Mouse (Mus musculus): ENCODE measurements around the gene Cabp1. TPM values are rescaled to one million over a fixed set of nuclear protein-coding genes. Genes with fewer than 3 reads are reported as not detected.

The Cabp1 gene
- polyA plus RNA-seq, 1 experiment from 2014 or later: 23.1 TPM

DNA sequence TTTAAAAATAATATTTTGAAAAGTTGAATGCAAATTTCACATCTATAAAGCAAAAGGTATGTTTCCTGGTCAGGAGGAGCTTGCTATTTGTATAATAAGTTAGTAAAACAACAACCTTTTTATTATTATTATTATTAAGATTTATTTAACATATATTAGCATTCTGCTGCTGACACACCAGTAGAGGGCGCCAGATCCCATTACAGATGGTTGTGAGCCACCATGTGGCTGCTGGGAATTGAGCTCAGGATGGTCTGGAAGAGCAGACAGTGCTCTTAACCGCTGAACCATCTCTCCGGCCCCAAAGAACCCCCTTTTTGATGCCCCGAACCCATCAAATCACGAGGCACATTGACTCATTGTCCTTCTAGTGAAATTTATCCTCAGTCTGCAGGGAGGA is 13.1 kb upstream of the Cabp1 start:
- Histone ChIP-seq H3K9ac (replicated peaks) (no peak overlapping the region), H3K4me1 (peaks cover 25% of the 10 kb centered on the region), H3K4me3 (replicated peaks) (no peak overlapping the region), H3K27ac (replicated peaks) (no peak overlapping the region), H3K4me2 (no peak overlapping the region), H3K36me3 (no peaks in the 10 kb centered on the region), H3K27me3 (replicated peaks) (no peaks in the 10 kb centered on the region), H3K9me3 (replicated peaks) (no peaks in the 10 kb centered on the region)
- 51% methylated on average over 5 of the region's 5 CpGs for WGBS
- ATAC-seq (ENCODE audit: low FRiP score): no peak

DNA sequence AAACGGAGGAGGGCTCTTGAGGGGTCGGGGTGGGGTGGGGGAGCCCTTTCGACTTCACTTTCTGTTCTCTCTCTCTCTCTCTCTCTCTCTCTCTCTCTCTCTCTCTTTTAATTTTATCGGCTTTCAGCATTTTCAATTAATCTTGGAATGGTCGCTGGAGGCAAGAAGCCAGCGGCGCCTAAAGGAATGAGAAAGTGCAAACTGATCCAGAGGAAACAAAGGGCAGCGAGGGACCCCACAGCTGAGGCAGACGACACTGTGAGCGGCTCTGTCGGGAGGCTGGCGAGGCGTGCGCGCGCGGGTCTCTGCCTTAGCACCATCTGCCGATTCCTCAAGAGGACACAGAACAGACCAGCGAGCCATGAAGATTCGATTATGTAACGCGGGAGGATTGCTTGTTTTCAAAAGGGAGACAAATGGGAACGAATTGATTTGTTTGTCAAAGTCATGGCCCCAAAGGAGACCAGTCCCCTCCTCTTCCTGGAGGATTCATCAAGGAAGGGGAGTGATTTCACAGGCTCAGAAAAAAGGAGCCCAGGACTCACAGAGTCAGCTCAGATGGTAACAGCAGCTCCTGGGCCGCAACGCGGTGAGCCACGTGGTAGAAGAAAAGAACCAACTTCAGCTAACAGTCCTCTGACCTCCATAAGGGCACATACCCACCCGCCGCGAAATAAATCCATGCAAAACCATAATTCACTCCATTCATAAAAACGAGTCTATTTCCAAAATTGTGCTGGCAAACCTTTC is 10.6 kb upstream of the Cabp1 start:
- Histone ChIP-seq H3K9me3 (replicated peaks) (no peaks in the 10 kb centered on the region), H3K36me3 (no peaks in the 10 kb centered on the region), H3K27ac (replicated peaks) (peak overlapping the region; percentile 77), H3K4me2 (peak overlapping the region; percentile 58), H3K4me3 (replicated peaks) (peak overlapping the region; percentile 31), H3K9ac (replicated peaks) (peak overlapping the region; percentile 30), H3K27me3 (replicated peaks) (no peaks in the 10 kb centered on the region), H3K4me1 (peaks cover 25% of the 10 kb centered on the region)
- ATAC-seq (ENCODE audit: low FRiP score): peak; percentile 80; the same call in 1 of the 2 replicates
- 2% methylated on average over 31 of the region's 31 CpGs for WGBS

DNA sequence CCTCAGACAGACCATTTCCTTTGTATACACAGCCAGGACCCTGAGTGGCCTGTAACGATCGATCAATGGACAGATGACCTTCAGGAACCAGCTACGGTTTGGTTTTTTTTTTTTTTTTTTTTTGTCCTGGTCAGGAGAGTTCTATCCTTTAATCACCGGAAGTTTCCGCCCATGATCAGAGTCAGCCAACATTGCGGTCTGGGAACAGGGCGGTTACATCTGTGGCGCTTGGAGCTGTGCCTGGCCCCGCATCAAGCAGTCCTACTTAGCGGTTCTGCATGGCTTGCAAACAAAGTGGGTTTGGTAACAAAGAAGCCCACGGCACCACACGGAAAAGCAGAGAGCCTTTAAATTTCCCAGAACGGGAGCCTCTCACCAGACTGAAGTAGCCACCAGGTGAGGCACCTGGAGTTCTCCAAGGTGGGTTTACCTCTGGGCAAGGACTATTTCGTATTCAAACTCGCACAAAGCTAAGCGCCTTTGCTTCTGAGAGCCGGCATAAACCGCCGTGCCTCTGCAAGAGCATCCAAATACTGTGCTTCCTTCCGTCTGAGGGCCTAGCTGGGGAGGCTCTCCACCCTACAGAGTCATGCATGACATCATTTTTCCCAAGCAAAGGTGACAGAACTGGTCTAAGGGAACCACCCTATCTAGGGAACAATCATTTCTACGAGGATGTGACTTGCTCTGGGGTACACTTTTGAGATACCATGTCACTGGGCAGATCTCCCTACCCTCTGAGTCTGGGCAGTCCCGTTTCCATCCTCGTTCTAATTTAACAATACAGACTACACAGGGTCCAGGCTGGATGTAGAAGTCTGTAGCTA is 9.8 kb upstream of the Cabp1 start:
- peak overlapping the region; percentile 31 for H3K4me3 ChIP-seq (replicated peaks)
- peak overlapping the region; percentile 58 for H3K4me2 ChIP-seq
- peak; percentile 60 for ATAC-seq (ENCODE audit: low FRiP score)
- WGBS: 9% methylated on average over 23 of the region's 23 CpGs
- H3K36me3 ChIP-seq: no peaks in the 10 kb centered on the region
- peak overlapping the region; percentile 30 for H3K9ac ChIP-seq (replicated peaks)
- H3K27ac ChIP-seq (replicated peaks): peak overlapping the region; percentile 77
- no peaks in the 10 kb centered on the region for H3K27me3 ChIP-seq (replicated peaks)
- H3K4me1 ChIP-seq: peaks cover 25% of the 10 kb centered on the region
- H3K9me3 ChIP-seq (replicated peaks): no peaks in the 10 kb centered on the region

DNA sequence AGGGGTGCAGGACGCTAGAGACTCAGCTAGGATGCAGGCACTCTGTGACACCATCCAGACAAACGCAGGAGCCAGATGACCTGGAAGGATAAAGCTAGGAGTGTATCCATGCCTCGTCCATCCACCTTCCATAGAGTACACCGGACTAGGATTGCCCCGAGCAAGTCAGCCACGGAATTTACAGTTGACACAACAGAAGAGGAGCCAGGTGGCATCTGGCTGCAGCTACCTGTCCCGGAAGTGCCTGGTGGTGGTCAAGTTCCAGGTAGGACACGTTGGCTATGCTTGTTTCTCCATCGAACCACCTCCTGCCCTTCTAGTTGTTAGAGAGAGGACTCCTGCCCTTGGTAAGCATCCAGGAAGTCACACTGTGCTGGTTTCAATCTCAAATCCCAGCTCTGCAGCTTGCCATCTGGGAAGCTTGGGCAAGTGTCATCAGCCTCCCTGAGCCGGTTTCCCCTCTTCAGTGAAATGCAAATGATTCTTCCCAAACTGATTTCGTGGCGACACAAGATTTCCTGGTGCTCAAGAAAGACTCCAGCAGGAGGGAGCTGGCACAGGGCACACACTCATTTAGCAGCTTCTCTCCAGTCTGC is 543 bp upstream of the Cabp1 start:
- Histone ChIP-seq H3K4me3 (replicated peaks) (peak overlapping the region; percentile 68), H3K27ac (replicated peaks) (peak overlapping the region; percentile 81), H3K36me3 (no peaks in the 10 kb centered on the region), H3K9me3 (replicated peaks) (no peaks in the 10 kb centered on the region), H3K4me2 (peak overlapping the region; percentile 99), H3K27me3 (replicated peaks) (peaks cover 4% of the 10 kb centered on the region; the same call in 1 of the 2 replicates), H3K4me1 (peaks cover 41% of the 10 kb centered on the region), H3K9ac (replicated peaks) (peak overlapping the region; percentile 82)
- ATAC-seq (ENCODE audit: low FRiP score): peak; percentile 29; the same call in 1 of the 2 replicates
- WGBS: 4% methylated on average over 12 of the region's 12 CpGs

DNA sequence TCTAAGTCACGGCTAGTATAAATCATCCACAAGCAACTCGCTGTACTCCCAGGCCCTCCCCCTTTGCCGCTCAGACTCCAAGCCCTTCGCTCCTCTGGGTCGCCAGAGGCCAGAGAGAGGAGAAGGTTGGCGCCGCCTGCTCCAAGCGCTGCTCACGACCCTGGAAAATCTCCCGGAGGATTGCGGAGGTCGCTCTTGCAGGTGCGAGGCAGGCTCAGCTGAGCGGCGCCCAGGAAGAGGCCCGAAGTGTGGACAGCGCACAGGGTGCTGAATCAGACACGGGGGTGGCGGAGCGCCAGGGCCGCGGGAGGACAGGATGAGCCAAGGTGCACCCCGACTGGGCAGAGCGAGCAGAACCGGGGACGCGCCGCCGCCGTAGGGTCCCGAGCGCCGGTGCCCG is 955 bp downstream of the Cabp1 start:
- Histone ChIP-seq H3K36me3 (no peaks in the 10 kb centered on the region), H3K27me3 (replicated peaks) (peaks cover 5% of the 10 kb centered on the region; the same call in 1 of the 2 replicates), H3K27ac (replicated peaks) (peak overlapping the region; percentile 81), H3K9ac (replicated peaks) (peak overlapping the region; percentile 82), H3K4me3 (replicated peaks) (peak overlapping the region; percentile 68), H3K9me3 (replicated peaks) (no peaks in the 10 kb centered on the region), H3K4me1 (peaks cover 46% of the 10 kb centered on the region), H3K4me2 (peak overlapping the region; percentile 99)
- under 1% methylated on average over 34 of the region's 34 CpGs for WGBS
- 0 out of 2 replicates have a peak, but pooled peaks have one; percentile 7 for ATAC-seq (ENCODE audit: low FRiP score)

DNA sequence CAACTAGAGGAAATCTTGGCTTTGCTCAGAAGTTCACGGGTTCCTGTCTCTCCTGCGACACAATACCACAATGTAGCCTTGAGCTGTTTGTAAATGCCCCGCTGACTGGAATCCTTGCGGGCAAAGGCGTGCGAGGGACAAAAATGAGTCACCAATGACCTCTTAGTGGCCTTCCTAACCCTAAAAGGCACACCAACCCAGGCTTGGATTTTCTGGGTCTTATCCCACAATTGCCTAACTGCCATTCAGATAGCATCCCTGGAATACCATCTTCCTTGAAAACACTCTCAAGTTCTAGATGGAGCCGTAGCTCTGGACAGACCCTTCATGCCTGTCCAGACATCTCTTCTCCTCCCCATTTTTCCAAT is 1.4 kb downstream of the Cabp1 start:
- Histone ChIP-seq H3K9me3 (replicated peaks) (no peaks in the 10 kb centered on the region), H3K27me3 (replicated peaks) (peaks cover 5% of the 10 kb centered on the region; the same call in 1 of the 2 replicates), H3K4me1 (peaks cover 48% of the 10 kb centered on the region), H3K36me3 (no peaks in the 10 kb centered on the region), H3K9ac (replicated peaks) (peak overlapping the region; percentile 82), H3K4me2 (peak overlapping the region; percentile 99), H3K27ac (replicated peaks) (peak overlapping the region; percentile 81; the same call in 1 of the 2 replicates), H3K4me3 (replicated peaks) (peak overlapping the region; percentile 68)
- 9% methylated on average over 7 of the region's 7 CpGs for WGBS
- ATAC-seq (ENCODE audit: low FRiP score): no peak

DNA sequence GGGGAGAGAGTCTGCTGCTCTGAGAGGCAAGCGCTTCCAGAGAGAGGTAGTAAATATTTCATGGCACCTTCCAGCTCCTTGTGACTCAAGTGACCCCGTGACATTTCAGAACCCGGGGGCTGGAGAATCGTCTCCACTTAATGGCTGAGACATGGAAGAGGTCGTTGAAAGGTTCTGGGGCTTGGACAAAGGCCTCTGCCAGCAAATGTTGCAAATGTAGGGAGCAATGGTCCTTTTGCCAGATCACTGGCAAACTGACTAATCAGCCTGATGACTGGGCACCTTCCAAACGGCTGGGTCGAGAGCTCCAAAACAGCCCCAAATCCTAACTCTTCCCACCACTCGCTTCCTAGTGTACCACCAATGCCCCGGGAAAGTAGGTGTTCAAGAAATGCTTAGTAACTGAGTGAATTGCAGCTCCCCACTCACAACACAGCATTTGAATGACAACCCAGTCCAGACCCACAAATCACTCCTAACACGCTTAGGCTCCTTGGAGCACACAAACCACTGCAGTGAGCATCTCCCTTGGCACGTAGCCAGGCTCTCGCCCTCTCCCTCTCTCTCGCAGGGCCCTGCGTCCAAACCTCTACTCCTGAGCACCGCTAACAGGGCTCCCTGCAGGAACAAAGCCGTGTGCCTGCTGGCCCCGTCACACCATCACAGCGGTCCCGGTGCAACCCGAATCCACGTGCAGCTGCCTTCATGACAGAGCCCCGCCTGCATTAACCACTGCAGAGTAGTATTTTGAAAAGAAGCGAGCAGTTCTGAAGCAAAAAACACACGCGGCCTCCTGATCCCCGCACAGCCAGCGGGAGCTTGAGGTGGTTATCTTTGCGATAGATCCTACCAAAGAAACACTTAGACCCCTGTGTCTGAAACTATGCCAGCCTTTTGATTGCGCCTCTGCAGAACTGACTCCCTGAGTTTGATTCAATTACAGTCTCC is 2.0 kb downstream of the Cabp1 start:
- Histone ChIP-seq H3K4me2 (peak overlapping the region; percentile 99), H3K9me3 (replicated peaks) (no peaks in the 10 kb centered on the region), H3K27ac (replicated peaks) (peak overlapping the region; percentile 29; the same call in 1 of the 2 replicates), H3K27me3 (replicated peaks) (peaks cover 5% of the 10 kb centered on the region; the same call in 1 of the 2 replicates), H3K4me3 (replicated peaks) (peak overlapping the region; percentile 68), H3K36me3 (no peaks in the 10 kb centered on the region), H3K9ac (replicated peaks) (peak overlapping the region; percentile 82), H3K4me1 (peaks cover 55% of the 10 kb centered on the region)
- 3% methylated on average over 29 of the region's 29 CpGs for WGBS
- ATAC-seq (ENCODE audit: low FRiP score): no peak

DNA sequence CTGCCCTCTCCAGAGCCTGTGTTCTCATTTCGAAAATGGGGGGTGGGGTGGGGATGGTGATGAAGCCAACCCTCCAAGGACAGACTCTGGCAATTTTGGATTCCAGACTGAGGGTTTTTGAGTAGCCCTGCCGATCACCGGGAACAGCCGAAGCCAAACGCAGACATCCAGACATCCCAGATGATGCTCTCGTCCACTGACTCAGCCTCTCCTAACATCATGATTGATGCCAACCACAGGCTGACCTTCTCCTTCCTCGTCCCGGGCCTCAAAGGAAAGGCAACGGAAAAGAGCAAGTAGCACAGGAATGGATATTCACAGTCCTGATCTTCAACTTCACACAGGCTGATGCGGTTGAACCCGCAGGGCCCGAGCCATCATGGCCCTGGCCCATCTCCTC is 4.1 kb downstream of the Cabp1 start:
- ATAC-seq (ENCODE audit: low FRiP score): no peak
- WGBS: 77% methylated on average over 12 of the region's 12 CpGs
- Histone ChIP-seq H3K4me2 (peak overlapping the region; percentile 9; the same call in 1 of the 2 replicates), H3K4me3 (replicated peaks) (no peak overlapping the region), H3K9me3 (replicated peaks) (no peaks in the 10 kb centered on the region), H3K27ac (replicated peaks) (no peak overlapping the region), H3K27me3 (replicated peaks) (peaks cover 5% of the 10 kb centered on the region; the same call in 1 of the 2 replicates), H3K9ac (replicated peaks) (no peak overlapping the region), H3K36me3 (no peaks in the 10 kb centered on the region), H3K4me1 (peaks cover 75% of the 10 kb centered on the region)

DNA sequence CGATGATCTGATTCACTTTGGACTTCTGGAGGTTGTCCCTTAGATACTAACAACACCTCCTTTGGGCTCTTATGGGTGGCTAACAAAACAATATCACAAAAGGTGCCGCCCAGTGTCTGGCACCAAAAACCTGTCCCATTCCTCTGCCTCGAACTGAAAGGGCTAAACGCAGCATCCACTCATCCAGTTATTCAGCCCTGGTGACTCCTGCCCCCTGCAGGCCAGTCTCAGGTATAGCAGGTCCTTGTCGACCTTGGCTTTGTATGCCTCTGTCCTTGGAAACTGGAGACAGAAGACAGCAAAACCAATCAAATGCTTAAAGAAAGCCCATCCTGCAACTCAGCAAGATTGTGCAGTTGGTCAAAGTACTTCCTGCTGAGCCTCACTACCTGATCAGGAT is 5.4 kb downstream of the Cabp1 start:
- Histone ChIP-seq H3K9ac (replicated peaks) (no peak overlapping the region), H3K9me3 (replicated peaks) (no peaks in the 10 kb centered on the region), H3K27ac (replicated peaks) (no peak overlapping the region), H3K27me3 (replicated peaks) (peaks cover 5% of the 10 kb centered on the region; the same call in 1 of the 2 replicates), H3K4me2 (no peak overlapping the region), H3K36me3 (no peaks in the 10 kb centered on the region), H3K4me3 (replicated peaks) (no peak overlapping the region), H3K4me1 (peaks cover 80% of the 10 kb centered on the region)
- WGBS: 48% methylated on average over 5 of the region's 5 CpGs
- ATAC-seq (ENCODE audit: low FRiP score): no peak

DNA sequence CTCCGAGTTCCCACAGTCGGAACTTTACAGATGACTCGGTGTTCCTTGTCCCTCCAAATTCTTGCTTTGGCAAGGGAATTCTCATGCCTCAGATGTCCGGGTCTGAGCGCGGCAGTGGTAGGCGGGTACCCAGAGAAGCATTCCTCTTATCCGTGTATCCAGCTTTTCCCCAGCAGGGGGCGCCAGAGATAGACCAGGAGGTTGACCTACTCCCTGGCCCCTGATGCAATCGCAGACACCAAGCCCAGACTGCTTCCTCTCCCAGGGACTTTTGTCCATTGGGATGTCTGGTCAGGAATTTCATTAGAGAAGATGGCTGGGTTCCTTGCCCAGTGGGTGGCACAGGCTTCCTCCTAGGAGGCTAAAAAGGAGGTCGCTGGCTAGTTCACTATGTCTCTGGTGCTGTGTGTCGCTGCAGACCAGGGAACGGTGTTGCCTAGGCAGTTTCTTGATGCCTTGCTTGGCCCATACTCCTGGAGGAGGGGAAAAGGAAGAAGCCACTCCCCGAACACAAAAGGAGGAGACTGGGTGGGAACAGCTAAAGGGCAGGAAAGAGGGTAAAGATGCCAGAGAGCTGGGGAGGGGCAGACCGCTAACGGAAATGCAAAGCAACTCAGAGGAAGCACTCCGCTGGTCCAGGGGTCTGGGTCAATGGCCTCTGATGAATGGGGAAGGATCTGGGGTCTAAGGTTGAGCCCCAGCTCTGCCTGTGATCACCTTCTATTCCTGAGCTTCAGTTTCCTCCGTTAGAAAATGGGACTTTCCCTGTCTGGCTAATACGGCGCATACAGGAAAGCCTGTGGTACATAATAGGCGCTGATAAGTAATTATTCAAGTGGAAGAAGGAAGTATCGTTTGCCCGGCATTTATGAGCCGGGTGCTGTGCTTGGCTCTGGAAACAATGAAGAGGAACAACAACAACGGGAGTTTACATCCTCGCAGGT is 6.7 kb downstream of the Cabp1 start:
- Histone ChIP-seq H3K4me3 (replicated peaks) (0 out of 2 replicates have a peak overlapping the region, but pooled peaks have one; percentile 12), H3K27ac (replicated peaks) (peak overlapping the region; percentile 70), H3K36me3 (no peaks in the 10 kb centered on the region), H3K9me3 (replicated peaks) (no peaks in the 10 kb centered on the region), H3K9ac (replicated peaks) (0 out of 2 replicates have a peak overlapping the region, but pooled peaks have one; percentile 5), H3K27me3 (replicated peaks) (peaks cover 5% of the 10 kb centered on the region; the same call in 1 of the 2 replicates), H3K4me1 (peaks cover 81% of the 10 kb centered on the region), H3K4me2 (peak overlapping the region; percentile 45)
- peak; percentile 77 for ATAC-seq (ENCODE audit: low FRiP score)
- 11% methylated on average over 26 of the region's 26 CpGs for WGBS
